Mouse (Mus musculus): ENCODE data around the gene Polr1e.
"Not testable (repeated sequence)": the region's sequence is repeated elsewhere in the genome, so short reads cannot be mapped to it uniquely, and the experiment has no call there.

The Polr1e gene

DNA sequence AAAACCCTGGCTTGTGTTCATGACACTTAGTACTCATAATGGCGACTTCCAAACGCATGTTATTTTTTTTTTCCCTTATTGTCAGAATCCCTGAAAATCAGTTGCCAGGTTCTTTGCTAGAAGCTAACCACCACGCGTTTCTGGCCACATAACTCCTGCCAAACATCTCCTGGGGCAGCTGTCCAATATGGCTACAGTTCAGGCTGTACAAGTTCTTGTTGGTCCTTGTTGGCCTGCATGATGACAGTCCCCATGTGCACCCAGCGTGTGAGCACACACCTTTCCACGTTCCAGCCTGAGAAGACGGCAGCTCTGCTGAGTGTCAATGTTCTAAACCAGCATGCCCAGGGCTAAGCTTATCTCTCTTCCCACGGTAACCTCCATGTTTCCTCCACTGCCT is 37.1 kb downstream of the Polr1e start:
- in situ Hi-C loops (cut with MboI): no loop called here

DNA sequence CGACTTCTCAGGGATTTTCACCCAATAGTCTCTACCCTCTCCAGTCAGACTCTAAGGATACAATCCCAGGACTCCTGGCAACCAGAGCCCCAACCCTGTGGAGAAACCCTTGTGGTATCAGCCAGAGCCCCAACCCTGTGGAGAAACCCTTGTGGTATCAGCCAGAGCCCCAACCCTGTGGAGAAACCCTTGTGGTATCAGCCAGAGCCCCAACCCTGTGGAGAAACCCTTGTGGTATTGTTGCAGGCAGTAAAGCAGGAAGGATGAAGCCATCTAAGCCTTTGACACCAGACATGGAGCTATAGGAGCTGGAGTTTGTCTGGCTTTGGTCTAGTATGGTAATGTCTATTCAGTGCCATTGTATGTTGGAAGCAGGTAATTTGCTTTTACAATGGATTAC is 45.5 kb downstream of the Polr1e start:
- in situ Hi-C loops (cut with MboI): not testable (repeated sequence)

DNA sequence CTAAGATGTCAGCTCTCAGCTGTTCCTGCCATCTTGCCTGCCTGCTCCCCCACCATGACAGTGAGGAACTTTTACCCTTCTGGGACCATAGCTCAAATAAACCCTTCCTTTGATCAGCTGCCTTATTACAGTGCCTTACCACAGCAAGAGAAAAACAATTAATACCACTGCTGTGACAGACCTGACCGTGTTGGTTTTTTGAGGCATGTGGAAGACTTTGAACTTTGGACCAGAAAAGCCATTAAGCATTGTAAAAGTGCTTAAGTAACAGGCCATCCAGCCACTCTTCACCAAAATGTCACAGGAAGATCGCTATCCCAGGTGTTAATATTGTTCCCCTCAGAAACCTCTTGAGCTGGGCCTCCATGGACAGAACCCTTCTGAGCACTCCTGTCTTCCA is 46.2 kb downstream of the Polr1e start:
- in situ Hi-C loops (cut with MboI): no loop called here

DNA sequence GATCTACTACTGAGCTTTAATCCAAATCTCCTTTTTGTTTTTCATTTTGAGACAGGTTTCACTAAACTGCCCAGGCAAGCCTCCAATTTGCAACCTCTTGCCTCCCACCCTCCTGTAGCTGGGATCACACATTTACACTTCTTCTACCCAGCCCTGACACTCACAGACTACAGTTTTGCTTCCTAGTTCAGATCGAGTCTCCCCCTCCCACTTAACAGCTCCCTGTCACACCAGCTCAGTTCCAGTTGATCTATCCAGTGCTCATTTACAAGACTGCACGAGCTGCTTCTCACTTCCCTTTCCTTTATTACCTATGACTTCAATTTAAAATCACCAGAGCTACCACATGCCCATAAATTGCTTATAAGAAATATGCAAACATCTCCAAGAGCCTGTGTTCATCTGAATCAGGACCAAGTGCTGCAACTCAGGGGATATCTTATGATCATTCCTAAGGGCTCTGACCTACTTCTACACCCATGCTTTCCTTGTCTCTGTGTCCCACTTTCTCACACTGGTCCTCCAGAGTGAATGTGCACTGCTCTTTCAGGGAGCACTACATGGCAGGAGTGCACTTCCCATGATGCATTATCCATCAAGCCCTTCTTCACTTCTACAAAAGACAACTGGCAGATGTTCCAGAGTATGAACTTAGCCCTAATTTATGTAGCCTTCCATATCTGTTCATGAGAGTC is 47.8 kb downstream of the Polr1e start:
- in situ Hi-C loops (cut with MboI): no loop called here

DNA sequence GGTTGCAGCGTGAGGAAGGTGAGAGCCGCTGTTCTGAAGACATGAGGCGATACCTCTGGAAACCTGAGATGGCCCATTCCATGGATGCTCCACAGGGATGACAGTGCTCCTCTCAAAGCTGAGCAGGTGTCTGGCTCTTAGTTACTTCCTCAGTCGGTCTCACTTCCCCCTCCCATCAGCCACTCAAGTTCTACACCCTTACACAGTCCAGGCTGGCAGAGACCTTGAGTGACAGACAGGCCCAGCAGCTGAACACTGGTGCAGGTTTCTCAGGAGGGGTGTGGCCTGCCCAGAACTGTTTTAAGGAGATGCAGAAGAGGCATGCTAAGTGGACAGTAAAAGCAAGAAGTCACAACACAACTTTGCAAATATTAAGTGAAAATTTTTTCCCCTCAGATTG is 49.4 kb downstream of the Polr1e start:
- in situ Hi-C loops (cut with MboI): no loop called here

- in situ Hi-C loops (cut with MboI): no loop called here
Measured at GRCm38 (mm10) chr4:45072261-45072973, 54.0 kb downstream of the Polr1e start.

- in situ Hi-C loops (cut with MboI): no loop called here
Measured at GRCm38 (mm10) chr4:45073544-45073943, 55.2 kb downstream of the Polr1e start.

GRCm38 (mm10) chr4:45081041-45081440 is 62.7 kb downstream of the Polr1e start:
- in situ Hi-C loops (cut with MboI): not testable (repeated sequence)

DNA sequence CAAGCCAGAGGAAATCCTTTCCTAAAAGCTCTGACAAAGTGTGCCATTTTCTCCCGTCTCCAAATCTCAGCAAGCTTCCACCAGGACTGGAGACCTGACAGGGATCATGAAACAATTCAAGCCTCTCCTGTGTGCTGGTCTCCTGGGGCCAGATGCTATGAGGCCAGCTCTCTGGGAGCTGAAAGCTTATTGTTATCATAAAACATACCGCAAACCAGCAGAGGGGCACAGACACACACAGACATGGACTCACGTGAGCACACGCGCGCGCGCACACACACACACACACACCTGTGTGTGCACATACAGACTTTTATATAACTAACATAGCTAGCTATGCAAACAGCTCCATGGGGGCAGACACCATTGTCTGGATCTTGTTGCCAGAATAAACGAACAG is 64.6 kb downstream of the Polr1e start:
- in situ Hi-C loops (cut with MboI): no loop called here

GRCm38 (mm10) chr4:45083487-45083886 is 65.1 kb downstream of the Polr1e start:
- in situ Hi-C loops (cut with MboI): no loop called here

GRCm38 (mm10) chr4:45084021-45084894 is 65.9 kb downstream of the Polr1e start, which contains the start of gene Fbxo10:
Fbxo10 (minus strand) TSS chr4:45084604.
- in situ Hi-C loops (cut with MboI): no loop called here

DNA sequence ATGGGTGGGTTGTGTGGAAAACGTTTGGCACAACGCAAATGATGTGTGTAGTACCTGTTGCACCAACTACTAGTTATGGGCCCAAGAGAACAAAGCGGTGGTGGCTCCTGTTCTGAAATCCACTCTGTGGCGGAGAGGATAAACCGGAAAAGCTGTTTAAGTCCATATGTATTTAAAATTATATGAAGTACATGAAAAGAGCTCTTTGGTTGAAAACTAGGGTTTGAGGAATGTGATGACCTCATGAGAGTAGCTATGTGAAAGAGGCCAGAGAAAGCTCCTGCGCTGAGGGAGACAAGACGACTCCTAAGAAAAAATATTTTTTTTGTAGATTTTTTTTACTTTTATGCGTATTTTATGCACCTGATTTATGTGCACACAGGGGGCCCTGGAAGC is 66.5 kb downstream of the Polr1e start:
- in situ Hi-C loops (cut with MboI): no loop called here

Measured in mature B cell (primary cell).